Mouse (Mus musculus) G1E (cell line): ENCODE measurements around the gene Lrrc26.

ENCODE experiments used
- CTCF ChIP-seq: IDR thresholded peaks from 2 replicates; pipeline ENCODE4 v1.5.1; 2012; ENCODE audit warnings: low read depth, low read length, inconsistent platforms, mixed read lengths
- GATA1 ChIP-seq: IDR thresholded peaks from 2 replicates; pipeline ENCODE4 v1.6.1; 2012; ENCODE audit warnings: borderline replicate concordance, low read length, inconsistent platforms, mixed read lengths
- POLR2AphosphoS5 ChIP-seq: IDR thresholded peaks from 2 replicates; pipeline ENCODE4 v1.6.1; 2012; ENCODE audit warnings: low read depth, low read length, inconsistent platforms; ENCODE audit not compliant: insufficient replicate concordance
- TAL1 ChIP-seq: conservative IDR thresholded peaks from 2 replicates; pipeline ENCODE4 v1.6.1; 2012; ENCODE audit warnings: low read depth, low read length, inconsistent platforms, mixed read lengths

DNA sequence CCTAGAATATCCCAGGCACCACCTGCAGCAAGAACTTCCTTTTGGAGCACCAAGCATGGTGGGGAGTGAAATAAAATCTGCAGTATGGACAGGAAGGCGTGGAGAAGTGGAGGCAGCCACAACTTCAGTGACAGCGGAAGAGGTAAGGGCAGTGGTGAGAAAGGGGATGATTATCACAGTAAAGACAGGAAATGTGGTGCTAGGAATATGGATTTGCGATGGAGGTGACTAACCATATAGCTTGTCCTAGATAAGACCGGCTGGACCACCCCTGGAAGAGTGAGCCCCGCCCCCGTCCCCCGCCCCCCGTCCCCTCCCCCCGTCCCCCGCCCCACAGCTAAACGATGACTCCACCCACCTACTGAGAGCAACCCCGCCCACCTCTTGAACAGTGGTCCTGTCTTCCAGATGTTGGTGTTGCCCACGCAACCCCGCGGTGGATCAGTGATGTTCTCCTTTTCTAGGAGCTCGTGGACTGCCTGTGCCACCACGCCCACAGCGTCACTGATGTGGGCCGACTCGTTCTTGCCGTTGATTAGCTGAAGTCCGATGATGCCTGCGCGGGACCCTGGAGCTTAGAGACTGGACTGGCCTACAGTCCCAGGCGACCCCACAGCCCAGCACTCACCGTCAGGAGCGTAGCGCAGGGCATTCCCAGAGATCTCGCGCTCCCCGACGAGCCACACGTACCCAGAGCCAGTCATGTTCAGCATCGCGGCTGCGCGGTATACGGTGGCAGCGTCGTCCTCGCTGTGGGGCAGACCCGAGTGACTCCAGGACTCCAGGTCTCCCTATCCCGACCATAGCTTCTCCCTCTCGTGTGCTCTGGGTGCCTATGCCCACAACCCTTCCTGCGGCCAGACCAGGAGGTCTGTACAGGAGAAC is 15.2 kb downstream of the Lrrc26 start:
- TF ChIP-seq CTCF = no peak
- TF ChIP-seq GATA1 = no peak
- TF ChIP-seq POLR2AphosphoS5 = no peak
- TF ChIP-seq TAL1 = no peak
